Mouse (Mus musculus) spleen, adult 2 months (tissue): Measurements from ENCODE around the gene Polr3b.

Source experiments
- CTCF ChIP-seq: fragments of 200-500 bp; IDR thresholded peaks from 2 replicates; pipeline ENCODE4 v1.5.1; 2011; ENCODE audit warnings: mild to moderate bottlenecking, inconsistent platforms; ENCODE audit not compliant: insufficient read depth, insufficient read length, insufficient replicate concordance; ENCODE audit errors: extremely low read depth
- POLR2A ChIP-seq: fragments of 200-500 bp; IDR thresholded peaks from 2 replicates; pipeline ENCODE4 v1.6.1; 2011; ENCODE audit warnings: low read depth, low read length, inconsistent platforms

DNA sequence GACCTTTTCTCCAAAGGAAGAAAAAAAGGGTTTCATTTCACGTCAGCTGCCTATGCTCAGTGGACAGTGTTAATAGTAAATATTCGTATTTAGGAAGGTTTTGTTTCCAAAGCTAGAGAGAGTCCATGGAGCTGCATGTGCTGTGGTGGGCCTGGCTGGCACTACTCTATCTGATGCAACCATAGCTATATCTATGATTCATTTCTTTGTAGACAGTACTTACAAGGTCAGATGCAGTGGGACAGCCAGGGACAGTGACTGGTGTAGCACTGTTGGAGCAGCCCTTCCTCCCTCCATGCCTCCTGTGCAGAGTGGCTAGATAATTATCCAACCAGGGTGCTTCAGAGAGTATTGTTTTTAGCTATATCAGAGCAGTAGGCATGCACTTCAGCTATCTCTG lies 9.8 kb upstream of the Polr3b start:
- TF ChIP-seq CTCF (no peak), POLR2A (no peak)
